Mouse (Mus musculus): ENCODE measurements around the gene Tbc1d30. TPM values are rescaled to one million over a fixed set of nuclear protein-coding genes. Genes with fewer than 3 reads are reported as not detected.

Gene Tbc1d30
- polyA plus RNA-seq (2015; fragmentation: Nextera tagmentation; extraction: Ambion mirVana): 9.2 TPM in 2 replicates

GRCm38 (mm10) chr10:121351066-121351581, at the start of gene Tbc1d30:
Gene Tbc1d30 (minus strand): TSS chr10:121351278.
- ATAC-seq: peak; percentile 82
- Histone ChIP-seq H3K27me3 (peaks cover 42% of the 10 kb centered on the region), H3K4me1 (replicated peaks) (peaks cover 14% of the 10 kb centered on the region), H3K27ac (no peak within 1 kb of the TSS), H3K9me3 (no peaks in the 10 kb centered on the region), H3K36me3 (no peaks in the 10 kb centered on the region), H3K4me2 (replicated peaks) (peak within 1 kb of the TSS; percentile 88), H3K9ac (replicated peaks) (peak within 1 kb of the TSS; percentile 61), H3K4me3 (replicated peaks) (peak within 1 kb of the TSS; percentile 49)
- 0% methylated on average over 61 of the region's 61 CpGs for WGBS

- H3K4me1 ChIP-seq (replicated peaks): no peaks in the 10 kb centered on the region
- no peaks in the 10 kb centered on the region for H3K9me3 ChIP-seq
- H3K36me3 ChIP-seq: peaks cover 37% of the 10 kb centered on the region
- H3K27me3 ChIP-seq: no peaks in the 10 kb centered on the region
- no peak overlapping the region for H3K27ac ChIP-seq
- no peak overlapping the region for H3K9ac ChIP-seq (replicated peaks)
- no peak overlapping the region for H3K4me2 ChIP-seq (replicated peaks)
- H3K4me3 ChIP-seq (replicated peaks): no peak overlapping the region
- no peak for ATAC-seq
- 94% methylated on average over 7 of the region's 7 CpGs for WGBS
Measured at GRCm38 (mm10) chr10:121398599-121398998, 47.5 kb upstream of the Tbc1d30 start.

DNA sequence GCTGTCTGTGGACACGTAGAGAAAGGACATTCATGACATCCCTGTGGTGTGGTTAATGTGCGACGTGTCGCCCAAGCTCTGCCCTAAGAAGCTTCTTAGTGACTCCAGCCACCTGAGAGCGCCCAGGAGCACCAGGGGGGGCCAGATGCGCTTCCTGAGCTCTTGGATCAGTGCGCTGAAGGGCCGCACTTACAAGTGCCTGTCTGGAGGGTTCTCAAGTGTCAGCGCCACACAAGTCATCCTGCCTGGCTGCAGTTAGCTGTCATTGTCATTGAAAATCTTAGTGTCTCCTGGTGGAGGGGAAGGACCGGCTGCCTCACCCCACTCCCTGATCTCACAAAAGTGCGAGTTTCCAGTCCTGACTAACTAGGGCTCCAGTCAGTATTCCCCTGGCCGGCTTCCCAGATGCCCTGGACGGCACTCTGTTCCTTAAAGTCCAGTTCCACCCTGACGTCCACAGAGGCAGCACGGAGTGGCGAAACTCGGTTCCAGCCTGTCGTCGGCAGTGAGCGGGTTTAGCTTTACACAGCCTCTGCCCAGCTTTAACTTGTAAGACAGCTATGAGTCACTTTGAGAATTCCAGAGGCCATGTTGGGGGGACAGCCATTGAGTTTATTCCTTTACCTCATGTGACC, 44.6 kb upstream of the Tbc1d30 start:
- 0 out of 2 replicates have a peak, but pooled peaks have one; percentile 16 for ATAC-seq
- H3K27me3 ChIP-seq: no peaks in the 10 kb centered on the region
- H3K4me3 ChIP-seq (replicated peaks): no peak overlapping the region
- no peak overlapping the region for H3K4me2 ChIP-seq (replicated peaks)
- H3K9me3 ChIP-seq: no peaks in the 10 kb centered on the region
- H3K4me1 ChIP-seq (replicated peaks): no peaks in the 10 kb centered on the region
- H3K36me3 ChIP-seq: peaks cover 67% of the 10 kb centered on the region
- H3K9ac ChIP-seq (replicated peaks): no peak overlapping the region
- 85% methylated on average over 20 of the region's 20 CpGs for WGBS
- H3K27ac ChIP-seq: no peak overlapping the region

- Histone ChIP-seq H3K4me3 (replicated peaks) (no peak overlapping the region), H3K9me3 (no peaks in the 10 kb centered on the region), H3K27ac (no peak overlapping the region), H3K36me3 (peaks cover 75% of the 10 kb centered on the region), H3K4me2 (replicated peaks) (no peak overlapping the region), H3K4me1 (replicated peaks) (no peaks in the 10 kb centered on the region), H3K9ac (replicated peaks) (no peak overlapping the region), H3K27me3 (no peaks in the 10 kb centered on the region)
- WGBS: 90% methylated on average over 18 of the region's 18 CpGs
- ATAC-seq: no peak
Measured at GRCm38 (mm10) chr10:121394789-121395325, 43.8 kb upstream of the Tbc1d30 start.

DNA sequence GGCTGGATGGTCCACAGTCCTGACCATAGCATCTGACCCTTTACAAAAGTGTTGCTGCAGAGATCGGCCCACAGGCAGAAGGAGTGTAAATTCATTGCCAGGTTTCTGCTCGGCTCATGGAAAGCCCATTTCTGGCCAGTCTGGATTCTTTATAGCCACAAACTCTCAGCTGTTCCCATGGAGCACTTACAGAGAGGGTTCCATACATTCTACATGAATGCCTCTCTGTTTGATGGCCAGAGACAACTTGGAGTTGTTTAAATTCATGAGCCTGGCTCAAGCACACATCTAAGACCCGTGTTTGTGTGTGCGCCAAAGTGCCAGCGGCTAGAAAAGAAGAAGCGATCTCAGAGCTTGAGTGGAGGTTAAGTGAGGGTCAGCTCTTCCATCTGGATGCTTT, 43.2 kb upstream of the Tbc1d30 start:
- H3K4me2 ChIP-seq (replicated peaks): no peak overlapping the region
- H3K4me1 ChIP-seq (replicated peaks): no peaks in the 10 kb centered on the region
- no peak overlapping the region for H3K4me3 ChIP-seq (replicated peaks)
- no peak overlapping the region for H3K27ac ChIP-seq
- no peak overlapping the region for H3K9ac ChIP-seq (replicated peaks)
- H3K9me3 ChIP-seq: no peaks in the 10 kb centered on the region
- no peaks in the 10 kb centered on the region for H3K27me3 ChIP-seq
- peaks cover 81% of the 10 kb centered on the region for H3K36me3 ChIP-seq
- 83% methylated on average over 6 of the region's 6 CpGs for WGBS
- ATAC-seq: no peak

DNA sequence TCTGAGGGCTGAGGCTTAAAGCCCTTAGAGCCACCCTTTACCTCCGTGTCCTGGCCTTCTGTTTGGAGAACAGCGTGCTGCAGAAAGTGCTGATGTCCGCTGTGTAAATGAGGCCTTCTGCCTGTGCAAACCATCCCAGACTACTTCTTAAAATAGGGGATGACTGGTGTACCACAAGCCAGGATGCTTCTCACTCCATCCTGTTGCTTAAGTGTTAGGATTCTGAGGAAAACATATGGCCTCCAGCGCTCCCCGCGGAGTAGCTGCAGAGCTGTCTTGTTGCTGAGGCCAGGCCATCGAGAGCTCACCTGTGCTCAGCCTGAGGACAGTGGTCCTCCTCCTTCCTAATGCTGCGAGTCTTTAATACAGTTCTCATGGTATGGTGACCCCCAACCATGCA, 40.8 kb upstream of the Tbc1d30 start:
- Histone ChIP-seq H3K36me3 (peaks cover 97% of the 10 kb centered on the region), H3K27me3 (no peaks in the 10 kb centered on the region), H3K4me3 (replicated peaks) (no peak overlapping the region), H3K4me1 (replicated peaks) (no peaks in the 10 kb centered on the region), H3K9ac (replicated peaks) (no peak overlapping the region), H3K4me2 (replicated peaks) (no peak overlapping the region), H3K27ac (no peak overlapping the region), H3K9me3 (no peaks in the 10 kb centered on the region)
- 93% methylated on average over 8 of the region's 8 CpGs for WGBS
- no peak for ATAC-seq

DNA sequence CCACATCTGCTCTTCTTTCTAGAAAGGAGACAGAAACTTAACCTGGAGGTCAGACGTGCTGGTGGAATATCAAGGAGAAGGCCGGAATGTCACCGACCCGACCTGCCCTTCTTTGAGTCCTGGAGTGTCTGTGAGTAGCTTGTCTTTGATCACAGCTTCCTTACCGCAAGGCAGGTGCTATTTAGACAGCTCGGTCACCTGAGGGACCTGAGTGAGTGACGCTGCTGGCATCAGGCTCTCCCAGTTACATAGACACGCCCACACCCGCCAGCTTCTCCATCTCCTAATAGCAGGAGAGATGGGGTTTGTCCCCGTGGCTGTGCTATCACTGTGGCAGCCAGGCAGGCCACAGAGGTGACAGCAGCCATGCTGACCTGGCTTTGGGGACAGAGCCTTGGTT, 39.5 kb upstream of the Tbc1d30 start:
- Histone ChIP-seq H3K4me3 (replicated peaks) (no peak overlapping the region), H3K9ac (replicated peaks) (no peak overlapping the region), H3K27ac (no peak overlapping the region), H3K36me3 (peaks cover 90% of the 10 kb centered on the region), H3K4me1 (replicated peaks) (no peaks in the 10 kb centered on the region; the same call in 1 of the 2 replicates), H3K4me2 (replicated peaks) (no peak overlapping the region), H3K27me3 (no peaks in the 10 kb centered on the region), H3K9me3 (no peaks in the 10 kb centered on the region)
- WGBS: 87% methylated on average over 10 of the region's 10 CpGs
- ATAC-seq: no peak

DNA sequence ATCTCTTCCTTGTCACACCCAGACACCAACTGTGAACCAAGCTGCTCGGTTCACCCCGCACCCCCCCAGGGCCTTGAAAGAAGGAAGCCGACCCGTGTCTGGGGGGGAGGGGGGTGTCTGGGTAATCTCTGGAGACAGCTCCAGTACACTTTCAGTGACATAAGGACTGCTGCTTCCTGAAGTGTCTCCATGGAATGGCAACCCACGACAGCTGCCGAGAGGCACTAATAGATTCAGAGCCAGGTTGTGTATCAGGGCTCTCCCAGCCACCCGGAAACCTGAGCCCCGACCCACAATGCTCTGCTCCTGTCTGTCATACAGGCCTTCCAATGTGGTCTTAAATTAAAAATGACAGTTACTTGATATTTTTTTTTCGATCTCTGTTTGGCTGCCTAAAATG, 35.3 kb upstream of the Tbc1d30 start:
- no peak overlapping the region for H3K4me2 ChIP-seq (replicated peaks)
- no peaks in the 10 kb centered on the region; the same call in 1 of the 2 replicates for H3K4me1 ChIP-seq (replicated peaks)
- WGBS: 67% methylated on average over 9 of the region's 9 CpGs
- H3K9me3 ChIP-seq: no peaks in the 10 kb centered on the region
- peak; percentile 24; the same call in 1 of the 2 replicates for ATAC-seq
- H3K4me3 ChIP-seq (replicated peaks): no peak overlapping the region
- H3K36me3 ChIP-seq: peaks cover 89% of the 10 kb centered on the region
- H3K27ac ChIP-seq: no peak overlapping the region
- H3K27me3 ChIP-seq: no peaks in the 10 kb centered on the region
- no peak overlapping the region for H3K9ac ChIP-seq (replicated peaks)

- H3K4me2 ChIP-seq (replicated peaks): no peak overlapping the region
- WGBS: 96% methylated on average over 6 of the region's 6 CpGs
- no peak overlapping the region for H3K27ac ChIP-seq
- H3K27me3 ChIP-seq: no peaks in the 10 kb centered on the region
- peaks cover 89% of the 10 kb centered on the region for H3K36me3 ChIP-seq
- H3K9me3 ChIP-seq: no peaks in the 10 kb centered on the region
- H3K4me1 ChIP-seq (replicated peaks): no peaks in the 10 kb centered on the region; the same call in 1 of the 2 replicates
- no peak overlapping the region for H3K9ac ChIP-seq (replicated peaks)
- ATAC-seq: no peak
- no peak overlapping the region for H3K4me3 ChIP-seq (replicated peaks)
Measured at GRCm38 (mm10) chr10:121385695-121386094, 34.6 kb upstream of the Tbc1d30 start.

GRCm38 (mm10) chr10:121384710-121385109, 33.6 kb upstream of the Tbc1d30 start:
- WGBS: 92% methylated on average over 13 of the region's 13 CpGs

DNA sequence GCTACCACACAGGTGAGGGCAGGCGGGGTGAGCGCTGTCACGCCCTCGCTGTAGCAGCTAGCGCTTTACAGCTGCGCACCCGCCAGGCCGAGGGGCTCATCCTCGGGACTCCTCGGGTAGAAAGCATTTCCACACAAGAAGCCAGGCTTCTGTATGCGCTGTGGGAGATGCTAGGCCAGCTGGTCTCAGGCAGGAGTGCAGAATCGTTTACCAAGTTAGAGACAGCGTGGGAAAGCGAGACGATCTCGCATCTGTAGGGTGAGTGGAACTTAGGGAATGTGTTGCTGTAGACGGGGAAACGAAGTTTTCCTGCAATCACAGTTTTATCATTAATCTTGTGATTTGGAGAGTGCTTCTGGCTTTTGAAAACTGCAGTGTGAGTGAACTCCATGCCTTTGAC, 30.2 kb upstream of the Tbc1d30 start:
- no peak overlapping the region for H3K4me2 ChIP-seq (replicated peaks)
- 94% methylated on average over 18 of the region's 18 CpGs for WGBS
- no peaks in the 10 kb centered on the region for H3K9me3 ChIP-seq
- ATAC-seq: no peak
- H3K9ac ChIP-seq (replicated peaks): no peak overlapping the region
- H3K27me3 ChIP-seq: no peaks in the 10 kb centered on the region
- H3K36me3 ChIP-seq: peaks cover 96% of the 10 kb centered on the region
- H3K4me3 ChIP-seq (replicated peaks): no peak overlapping the region
- no peak overlapping the region for H3K27ac ChIP-seq
- H3K4me1 ChIP-seq (replicated peaks): no peaks in the 10 kb centered on the region; the same call in 1 of the 2 replicates

More at GRCm38 (mm10) chr10:121384710-121385109, 33.6 kb upstream of the Tbc1d30 start:
- H3K9ac ChIP-seq (replicated peaks): no peak overlapping the region
- no peak overlapping the region for H3K27ac ChIP-seq
- peaks cover 88% of the 10 kb centered on the region for H3K36me3 ChIP-seq
- no peaks in the 10 kb centered on the region for H3K27me3 ChIP-seq
- H3K4me3 ChIP-seq (replicated peaks): no peak overlapping the region
- no peaks in the 10 kb centered on the region; the same call in 1 of the 2 replicates for H3K4me1 ChIP-seq (replicated peaks)
- H3K4me2 ChIP-seq (replicated peaks): no peak overlapping the region
- no peaks in the 10 kb centered on the region for H3K9me3 ChIP-seq
- ATAC-seq: no peak

DNA sequence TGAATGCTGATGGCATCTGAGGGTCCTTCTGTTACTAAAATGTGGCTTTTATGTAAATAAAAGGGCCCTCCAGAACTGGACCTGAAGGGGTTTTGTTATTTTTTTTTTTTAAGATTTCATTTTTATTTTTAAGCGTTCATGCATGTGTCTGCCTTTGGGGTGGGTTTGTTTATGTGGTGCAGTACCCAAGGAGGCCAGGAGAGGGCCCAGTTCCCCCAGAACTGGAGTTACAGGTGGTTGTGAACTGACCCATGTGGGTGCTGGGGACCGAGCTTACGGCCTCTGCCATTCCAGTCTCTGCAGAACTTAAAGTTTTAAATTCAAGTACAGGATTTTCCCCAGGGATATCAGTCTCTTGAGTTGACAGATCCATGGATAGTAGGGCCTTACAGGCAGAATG, 28.3 kb upstream of the Tbc1d30 start:
- Histone ChIP-seq H3K27ac (no peak overlapping the region), H3K4me3 (replicated peaks) (no peak overlapping the region), H3K9me3 (no peaks in the 10 kb centered on the region), H3K9ac (replicated peaks) (no peak overlapping the region), H3K4me1 (replicated peaks) (no peaks in the 10 kb centered on the region), H3K27me3 (no peaks in the 10 kb centered on the region), H3K4me2 (replicated peaks) (no peak overlapping the region), H3K36me3 (peaks cover 98% of the 10 kb centered on the region)
- ATAC-seq: no peak
- 99% methylated on average over 3 of the region's 3 CpGs for WGBS
